Mouse (Mus musculus) C2C12 (cell line): ENCODE measurements at regions not wholly inside any gene's neighbourhood (a gene's known extent, or its start where the extent isn't known, plus 50 kb on each side); places are given as distances from the start of the nearest gene placed in this dataset.

Experiments used
- H3K27me3 ChIP-seq: one replicate; pipeline ENCODE4 v1.6.1; 2011; ENCODE audit not compliant: control insufficient read depth, insufficient read depth, insufficient read length
- H3K36me3 ChIP-seq: one replicate; pipeline ENCODE4 v1.6.1; 2011; ENCODE audit not compliant: control insufficient read depth, insufficient read depth
- H3K4me3 ChIP-seq: one replicate; pipeline ENCODE4 v1.5.1; 2011; ENCODE audit warnings: mild to moderate bottlenecking, control low read depth; ENCODE audit not compliant: poor library complexity, insufficient read depth, severe bottlenecking
- H3K79me2 ChIP-seq: one replicate; pipeline ENCODE4 v1.6.1; 2011; ENCODE audit not compliant: control insufficient read depth, insufficient read depth
- H3K79me3 ChIP-seq: one replicate; pipeline ENCODE4 v1.6.1; 2011; ENCODE audit warnings: low read depth, control low read depth
- H3ac ChIP-seq: one replicate; pipeline ENCODE3; 2011; ENCODE audit warnings: low read depth; ENCODE audit not compliant: control insufficient read depth, insufficient read length
- CEBPB ChIP-seq: IDR thresholded peaks from one replicate; pipeline ENCODE4 v1.6.1; 2011; ENCODE audit warnings: low read depth, mild to moderate bottlenecking, control low read depth, moderate library complexity
- CTCF ChIP-seq: IDR thresholded peaks from one replicate; pipeline ENCODE4 v1.5.1; 2011; ENCODE audit not compliant: control insufficient read depth, insufficient read depth, insufficient read length
- FOSL1 ChIP-seq: IDR thresholded peaks from one replicate; pipeline ENCODE4 v1.8.0; 2011; ENCODE audit warnings: mild to moderate bottlenecking, low read length; ENCODE audit not compliant: poor library complexity, insufficient read depth, severe bottlenecking
- MAX ChIP-seq: IDR thresholded peaks from one replicate; pipeline ENCODE4 v1.6.1; 2011; ENCODE audit warnings: mild to moderate bottlenecking, control low read depth
- MYOD1 ChIP-seq: IDR thresholded peaks from one replicate; pipeline ENCODE4 v1.6.1; 2011; ENCODE audit warnings: low read depth; ENCODE audit not compliant: control insufficient read depth, insufficient read length
- MYOG ChIP-seq: IDR thresholded peaks from one replicate; pipeline ENCODE4 v1.6.1; 2011; ENCODE audit not compliant: control insufficient read depth, insufficient read length; ENCODE audit errors: extremely low read depth
- USF1 ChIP-seq: IDR thresholded peaks from one replicate; pipeline ENCODE4 v1.6.1; 2011; ENCODE audit warnings: low read depth, mild to moderate bottlenecking, control low read depth, moderate library complexity

- no peaks in the 10 kb centered on the region for H3K79me2 ChIP-seq
- no peak overlapping the region for H3K4me3 ChIP-seq
- H3K36me3 ChIP-seq: no peaks in the 10 kb centered on the region
- no peaks in the 10 kb centered on the region for H3K79me3 ChIP-seq
- TF ChIP-seq CEBPB: no peak
- no peak for TF ChIP-seq MYOG
- no peak for TF ChIP-seq CTCF
- no peak for TF ChIP-seq FOSL1
- TF ChIP-seq MAX: no peak
- no peak for TF ChIP-seq MYOD1
- no peak for TF ChIP-seq USF1
- H3K27me3 ChIP-seq: no peaks in the 10 kb centered on the region
- H3ac ChIP-seq: no peak overlapping the region
Measured at GRCm38 (mm10) chr13:80946034-80946433, 62.9 kb downstream of the Arrdc3 start.

- H3K36me3 ChIP-seq: no peaks in the 10 kb centered on the region
- no peaks in the 10 kb centered on the region for H3K79me2 ChIP-seq
- no peaks in the 10 kb centered on the region for H3K27me3 ChIP-seq
- H3K4me3 ChIP-seq: no peak overlapping the region
- H3K79me3 ChIP-seq: no peaks in the 10 kb centered on the region
- no peak overlapping the region for H3ac ChIP-seq
- no peak for TF ChIP-seq MYOD1
- no peak for TF ChIP-seq MAX
- TF ChIP-seq FOSL1: no peak
- no peak for TF ChIP-seq CTCF
- TF ChIP-seq MYOG: no peak
Measured at GRCm38 (mm10) chr13:80947705-80948104, 64.5 kb downstream of the Arrdc3 start.

GRCm38 (mm10) chr13:80949133-80949697 is 66.0 kb downstream of the Arrdc3 start:
- Histone ChIP-seq H3K79me3 (no peaks in the 10 kb centered on the region), H3K4me3 (no peak overlapping the region), H3ac (no peak overlapping the region), H3K27me3 (no peaks in the 10 kb centered on the region), H3K36me3 (no peaks in the 10 kb centered on the region), H3K79me2 (no peaks in the 10 kb centered on the region)
- TF ChIP-seq MYOD1 (no peak), MYOG (no peak), FOSL1 (no peak), CEBPB (peak; percentile 84)

GRCm38 (mm10) chr13:80950239-80950638 is 67.1 kb downstream of the Arrdc3 start:
- Histone ChIP-seq H3K79me2 (no peaks in the 10 kb centered on the region), H3K4me3 (no peak overlapping the region), H3K27me3 (no peaks in the 10 kb centered on the region), H3K36me3 (no peaks in the 10 kb centered on the region), H3K79me3 (no peaks in the 10 kb centered on the region), H3ac (no peak overlapping the region)
- TF ChIP-seq FOSL1 (no peak), USF1 (no peak), MYOG (no peak), MYOD1 (no peak), CEBPB (no peak), CTCF (no peak), MAX (no peak)

- Histone ChIP-seq H3K27me3 (no peaks in the 10 kb centered on the region), H3K36me3 (no peaks in the 10 kb centered on the region), H3ac (no peak overlapping the region), H3K4me3 (no peak overlapping the region), H3K79me2 (no peaks in the 10 kb centered on the region), H3K79me3 (no peaks in the 10 kb centered on the region)
- TF ChIP-seq USF1 (no peak), MYOG (no peak), CTCF (no peak), MYOD1 (no peak), MAX (no peak), FOSL1 (no peak), CEBPB (no peak)
Measured at GRCm38 (mm10) chr13:80950803-80951202, 67.6 kb downstream of the Arrdc3 start.

GRCm38 (mm10) chr13:80951327-80951726 is 68.1 kb downstream of the Arrdc3 start:
- Histone ChIP-seq H3K79me2 (no peaks in the 10 kb centered on the region), H3K36me3 (no peaks in the 10 kb centered on the region), H3K4me3 (no peak overlapping the region), H3K27me3 (no peaks in the 10 kb centered on the region), H3ac (no peak overlapping the region), H3K79me3 (no peaks in the 10 kb centered on the region)
- TF ChIP-seq CTCF (no peak), CEBPB (peak; percentile 37), MAX (no peak), USF1 (no peak)
